Mouse (Mus musculus) C2C12 (cell line): ENCODE results near the gene B3galt4.

Source experiments
- CEBPB ChIP-seq: IDR thresholded peaks from one replicate; pipeline ENCODE4 v1.6.1; 2011; ENCODE audit warnings: low read depth, mild to moderate bottlenecking, control low read depth, moderate library complexity
- CTCF ChIP-seq: IDR thresholded peaks from one replicate; pipeline ENCODE4 v1.5.1; 2011; ENCODE audit not compliant: control insufficient read depth, insufficient read depth, insufficient read length
- MAX ChIP-seq: IDR thresholded peaks from one replicate; pipeline ENCODE4 v1.6.1; 2011; ENCODE audit warnings: mild to moderate bottlenecking, control low read depth
- USF1 ChIP-seq: IDR thresholded peaks from one replicate; pipeline ENCODE4 v1.6.1; 2011; ENCODE audit warnings: low read depth, mild to moderate bottlenecking, control low read depth, moderate library complexity

DNA sequence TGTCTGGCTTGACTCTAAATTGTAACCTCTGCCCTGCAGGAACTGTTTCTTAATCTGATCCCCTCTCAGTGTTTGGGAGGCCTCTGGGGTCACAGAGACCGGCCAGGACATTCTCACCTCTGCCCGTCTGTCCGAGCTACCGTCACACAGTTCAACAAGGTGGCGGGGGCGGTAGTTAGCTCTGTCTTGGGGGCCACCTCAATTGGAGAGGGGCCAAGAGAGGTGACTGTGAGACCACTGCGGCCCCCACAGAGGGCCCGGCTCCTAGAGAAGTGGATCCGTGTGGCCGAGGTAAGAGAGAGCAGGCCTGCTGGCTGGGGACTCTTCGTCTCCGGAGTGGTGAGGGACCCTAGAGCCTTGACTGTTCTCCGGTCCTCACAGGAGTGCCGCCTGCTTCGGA, 18.3 kb downstream of the B3galt4 start:
- TF ChIP-seq CTCF (no peak), USF1 (no peak), CEBPB (no peak), MAX (no peak)
